Mouse (Mus musculus) olfactory bulb, adult 2 months (tissue): ENCODE results near the gene Ager.

ENCODE experiments used
- CTCF ChIP-seq: fragments of 200-500 bp; IDR thresholded peaks from 2 replicates; pipeline ENCODE4 v1.5.1; 2012; ENCODE audit warnings: low read depth, mild to moderate bottlenecking, low read length, moderate library complexity; ENCODE audit not compliant: insufficient read depth
- POLR2A ChIP-seq: fragments of 200-500 bp; IDR thresholded peaks from 2 replicates; pipeline ENCODE4 v1.6.1; 2012; ENCODE audit warnings: mild to moderate bottlenecking, low read depth, low read length, moderate library complexity; ENCODE audit not compliant: insufficient read depth

- TF ChIP-seq CTCF (no peak), POLR2A (no peak)
These were observed 4.8 kb upstream of the Ager start for GRCm38 (mm10) chr17:34592581-34593549.
